Mouse (Mus musculus) urinary bladder, postnatal 14 days (tissue): ENCODE results near the gene Sgsm2.
A peak's percentile ranks its signal among the peaks of the same experiment; 100 is the strongest.
"Not testable (repeated sequence)": the region's sequence is repeated elsewhere in the genome, so short reads cannot be mapped to it uniquely, and the experiment has no call there.

Experiments used
- DNase-seq: peaks from one replicate; pipeline ENCODE4 v3.0.0; 2021; ENCODE audit warnings: low spot score

Gene Sgsm2

DNA sequence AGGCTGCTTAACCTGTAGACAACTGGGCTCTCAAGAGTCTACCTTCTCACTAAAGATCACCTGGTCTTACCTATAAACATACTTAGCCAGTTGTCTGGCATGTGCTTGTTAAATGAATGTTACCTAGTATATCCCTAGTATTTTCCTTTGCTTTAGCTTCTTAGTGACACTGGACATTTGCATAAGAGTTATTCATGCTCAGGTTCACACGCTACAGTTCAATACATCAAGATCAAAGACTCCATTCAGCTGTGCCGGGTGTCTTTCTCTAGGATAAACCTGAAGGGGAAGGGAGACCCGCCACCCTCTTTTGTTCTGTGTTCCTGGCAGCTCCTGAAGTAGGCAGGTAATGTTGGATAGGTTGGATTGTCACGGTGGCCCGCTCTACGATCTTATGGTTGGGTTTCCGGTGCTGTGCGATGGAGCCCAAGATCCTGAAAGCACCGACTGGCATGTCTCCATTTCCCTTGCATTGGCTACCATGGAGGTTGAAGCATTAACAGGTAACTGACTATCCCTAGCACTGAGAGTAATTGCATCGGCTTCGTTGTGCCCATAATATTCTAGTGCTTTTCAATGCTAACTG, 67.8 kb downstream of the Sgsm2 start:
- DNase-seq: no peak

DNA sequence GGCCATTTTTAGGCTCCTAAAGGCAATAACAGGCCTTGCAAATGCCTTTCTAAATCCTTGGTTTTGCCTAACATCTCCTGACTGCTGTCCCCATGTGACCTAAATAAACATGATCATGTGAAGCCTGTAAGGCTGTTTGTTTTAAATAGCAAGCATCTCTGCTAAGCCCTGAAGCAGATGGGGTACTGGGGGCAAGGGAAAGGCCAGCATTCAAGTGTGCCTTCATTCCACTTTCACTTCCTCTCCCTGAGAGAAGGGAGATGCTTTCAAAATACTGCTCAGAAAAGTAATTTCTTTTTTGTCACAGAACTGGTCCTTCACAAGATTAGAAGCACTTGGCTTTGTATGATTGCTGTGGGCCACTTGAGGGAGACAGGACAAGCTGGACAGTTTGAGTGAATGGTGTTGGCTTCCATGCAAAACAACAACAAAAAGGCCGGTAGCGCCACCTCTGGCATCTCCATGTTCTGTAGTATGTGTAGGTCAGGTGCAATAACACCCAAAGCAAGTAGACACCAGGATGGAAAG, 68.4 kb downstream of the Sgsm2 start:
- DNase-seq: no peak

DNA sequence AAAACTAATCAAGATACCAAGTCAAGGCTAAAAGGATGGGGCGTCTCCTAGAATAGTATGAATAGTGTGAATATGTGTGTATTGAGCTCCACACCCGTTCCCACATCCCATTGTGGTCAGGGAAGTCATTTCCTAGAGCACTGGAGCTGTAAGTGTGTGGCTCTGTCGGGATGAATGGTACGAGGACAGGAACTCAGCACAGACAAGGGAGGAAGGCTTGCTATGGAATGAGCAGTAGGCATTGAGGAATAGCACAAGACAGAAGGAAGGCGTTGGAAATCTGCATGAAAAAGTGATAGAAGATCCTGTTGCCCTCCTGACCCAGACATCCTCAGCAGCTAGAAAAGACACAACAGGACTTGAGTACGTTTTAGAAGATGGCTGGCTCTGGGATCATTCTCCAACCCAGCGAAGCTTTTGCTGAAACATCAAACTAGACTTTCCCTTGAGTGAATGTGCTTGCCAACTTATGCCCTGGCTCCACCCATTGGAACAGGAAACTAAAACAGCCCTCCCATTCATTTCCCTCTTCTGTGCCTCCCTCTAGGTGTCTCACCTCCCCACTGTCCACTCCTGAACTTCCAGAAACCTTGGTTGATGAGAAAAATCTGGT, 69.0 kb downstream of the Sgsm2 start:
- no peak for DNase-seq

DNA sequence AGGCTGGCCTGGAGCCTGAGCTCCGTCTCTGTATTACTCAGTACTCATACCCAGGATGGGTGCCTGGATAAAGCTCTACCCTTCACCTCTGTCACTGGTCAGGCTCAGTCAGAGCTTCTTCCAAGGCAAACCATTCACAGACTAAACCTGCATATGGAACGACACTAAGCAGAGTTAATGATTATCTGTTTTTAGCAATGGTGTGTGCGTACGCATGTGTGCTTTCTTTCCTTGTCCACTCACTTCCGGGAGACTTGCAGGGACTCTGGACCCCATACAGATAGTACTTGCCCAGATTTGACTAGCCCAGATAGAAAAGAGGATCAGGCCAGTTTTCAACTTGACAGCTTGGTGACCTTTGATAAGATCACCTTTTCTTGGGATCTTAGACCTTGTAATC, 70.2 kb downstream of the Sgsm2 start:
- no peak for DNase-seq

DNA sequence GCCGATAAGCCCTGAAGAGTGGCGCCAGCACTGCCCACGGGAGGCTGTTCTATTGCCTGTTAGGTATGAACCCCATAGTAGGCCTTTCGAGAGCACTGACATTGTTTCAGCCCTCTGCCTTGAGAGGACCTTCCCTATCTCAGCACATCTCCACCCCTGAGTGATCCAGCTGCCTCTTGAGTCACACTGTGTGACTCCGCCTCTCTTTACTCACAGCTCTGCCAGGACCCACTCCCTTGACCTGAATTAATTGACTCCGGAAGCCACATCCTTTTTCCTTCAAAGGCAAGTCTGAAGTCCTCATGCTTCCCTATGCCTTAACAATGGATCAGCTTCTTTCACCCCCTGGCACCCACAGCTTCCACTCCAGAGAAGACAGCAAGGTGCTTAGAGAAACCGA, 70.7 kb downstream of the Sgsm2 start:
- no peak for DNase-seq

DNA sequence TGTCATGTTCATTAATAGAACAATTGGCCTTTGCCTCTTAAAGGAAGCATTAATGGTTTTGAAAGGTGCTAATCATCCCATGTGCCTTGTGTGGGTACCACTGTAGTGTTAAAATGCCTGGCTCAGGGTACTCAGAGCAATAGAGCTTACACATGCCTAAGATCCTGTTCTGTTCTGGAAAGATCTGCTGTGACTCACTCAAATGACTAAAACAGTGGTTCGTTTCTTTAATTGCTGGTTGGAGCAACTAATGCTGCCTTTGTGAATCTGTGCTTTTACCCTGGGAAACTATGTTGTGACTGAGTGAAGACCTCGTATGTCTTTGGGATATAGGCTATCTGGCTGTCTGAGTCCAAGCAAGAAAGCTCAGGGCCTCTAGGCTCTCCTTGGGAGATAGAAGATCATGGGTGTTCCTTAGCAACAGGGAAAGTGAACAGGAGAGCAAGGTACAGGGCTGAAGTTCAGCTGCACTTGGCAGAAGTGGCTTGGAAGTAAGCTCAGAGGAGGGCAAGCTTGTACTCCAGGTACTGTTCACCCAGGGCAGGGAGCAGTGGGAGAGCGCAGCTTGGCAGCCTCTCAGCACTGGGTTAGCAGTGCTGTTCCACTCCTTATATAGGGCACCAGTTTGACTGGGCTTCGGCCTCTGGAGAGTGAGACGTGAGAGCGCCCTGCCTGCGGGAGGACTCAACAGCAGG, 74.0 kb downstream of the Sgsm2 start:
- DNase-seq: no peak

DNA sequence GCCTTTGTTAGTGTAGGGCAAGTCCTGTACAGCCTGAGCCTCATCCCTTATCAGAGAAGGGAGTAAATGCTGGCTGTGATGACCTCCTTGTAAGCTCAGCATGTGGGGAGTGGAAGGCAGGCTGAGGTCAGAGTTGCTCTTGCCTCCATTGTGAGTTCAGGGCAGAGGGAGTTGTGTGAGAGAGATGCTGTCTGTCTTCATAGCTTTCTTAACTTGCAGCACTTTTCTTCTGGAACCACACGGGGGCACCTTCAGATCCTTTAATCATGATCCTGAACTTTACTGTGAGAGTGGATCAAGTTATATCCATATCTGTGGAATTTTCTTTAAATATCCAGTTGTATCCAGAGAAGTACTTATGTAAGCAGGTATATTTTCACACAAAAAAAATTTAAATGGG, 75.4 kb downstream of the Sgsm2 start:
- no peak for DNase-seq

DNA sequence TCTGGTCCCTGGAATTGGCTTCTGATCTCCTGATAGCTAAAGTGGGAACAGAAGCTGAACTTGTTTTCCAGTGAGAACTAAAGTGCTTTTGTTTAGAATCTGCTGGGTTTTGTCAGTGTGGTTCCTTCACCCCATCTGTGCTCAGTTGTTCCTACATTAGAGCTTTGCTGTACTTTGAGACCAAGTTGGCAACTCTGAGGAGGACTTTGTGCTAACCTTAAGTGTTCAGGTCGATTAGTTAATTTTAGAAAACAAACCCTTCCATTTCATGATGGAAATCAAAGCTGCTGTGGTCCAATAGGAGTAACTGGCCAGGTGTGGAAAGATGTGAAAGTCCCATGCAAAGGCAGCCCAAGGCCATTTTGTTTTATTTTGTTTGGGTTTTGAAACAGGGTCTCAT, 75.9 kb downstream of the Sgsm2 start:
- no peak for DNase-seq

DNA sequence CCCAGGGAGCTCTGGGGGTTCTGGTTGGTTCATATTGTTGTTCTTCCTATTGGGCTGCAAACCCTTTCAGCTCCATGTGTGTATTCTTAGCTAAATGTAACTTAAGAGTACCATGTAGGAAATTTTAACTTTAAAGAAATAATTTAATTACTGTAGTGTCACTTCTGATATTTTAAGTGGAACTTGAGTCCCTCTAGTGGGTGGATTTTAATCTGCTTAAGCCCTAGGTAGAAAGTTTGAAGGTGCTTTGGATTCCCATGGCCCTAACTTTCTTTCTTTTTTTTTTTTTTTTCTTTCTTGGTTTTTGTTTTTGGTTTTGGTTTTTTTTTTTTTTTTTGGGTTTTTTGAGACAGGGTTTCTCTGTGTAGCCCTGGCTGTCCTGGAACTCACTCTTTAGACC, 81.1 kb downstream of the Sgsm2 start:
- no peak for DNase-seq

DNA sequence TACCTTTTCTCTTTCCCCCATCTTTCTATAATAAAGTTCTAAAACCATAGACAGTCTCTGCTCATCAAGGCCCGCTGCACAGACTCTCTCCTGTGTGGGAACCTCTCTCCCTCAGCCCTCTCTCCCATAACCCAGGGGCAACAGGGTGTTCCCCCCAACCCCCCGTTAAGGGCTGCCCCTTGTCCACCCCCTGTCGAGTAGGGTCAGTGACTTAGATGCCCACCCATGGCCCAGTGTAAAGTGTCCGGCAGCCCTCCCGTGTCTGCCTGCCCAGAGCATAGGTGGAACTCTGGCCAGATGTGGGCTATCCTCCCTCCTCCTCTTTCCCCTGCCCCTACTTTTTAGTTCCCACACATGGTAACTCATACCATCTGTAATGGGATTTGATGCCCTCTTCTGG, 85.3 kb downstream of the Sgsm2 start:
- no peak for DNase-seq

DNA sequence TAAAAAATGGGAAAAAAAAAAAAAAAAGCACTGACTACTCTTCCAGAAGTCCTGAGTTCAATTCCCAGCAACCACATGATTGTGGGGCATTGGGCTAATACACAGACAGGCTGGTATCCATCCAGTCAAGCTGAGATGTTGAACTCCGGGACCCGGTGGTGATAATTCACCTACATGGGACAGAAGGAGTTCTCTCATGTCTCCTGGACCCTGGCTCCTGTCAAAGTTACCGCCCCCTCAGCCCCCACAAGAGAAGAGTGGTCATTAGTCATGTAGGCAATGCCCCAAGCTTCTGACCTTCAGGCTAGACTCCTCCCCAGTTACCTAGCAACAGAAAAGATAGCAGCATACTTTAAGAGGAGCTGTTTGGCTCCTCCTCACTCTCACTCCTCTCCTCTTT, 85.8 kb downstream of the Sgsm2 start:
- DNase-seq: not testable (repeated sequence)

DNA sequence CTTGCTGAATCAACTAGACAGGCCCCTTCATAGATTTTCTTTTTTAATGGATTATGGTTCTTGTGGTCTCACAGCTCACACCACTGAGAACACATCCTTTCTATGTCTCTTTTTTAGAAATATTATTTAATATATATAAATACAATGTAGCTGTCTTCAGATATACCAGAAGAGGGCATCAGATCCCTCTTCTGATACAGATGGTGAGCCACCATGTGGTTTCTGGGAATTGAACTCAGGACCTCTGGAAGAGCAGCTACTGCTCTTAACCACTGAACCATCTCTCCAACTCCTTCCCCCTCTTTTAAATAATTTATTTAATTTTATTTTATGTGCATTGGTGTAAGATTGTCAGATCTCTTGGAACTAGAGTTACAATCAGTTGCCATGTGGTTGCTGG, 86.7 kb downstream of the Sgsm2 start:
- no peak for DNase-seq

DNA sequence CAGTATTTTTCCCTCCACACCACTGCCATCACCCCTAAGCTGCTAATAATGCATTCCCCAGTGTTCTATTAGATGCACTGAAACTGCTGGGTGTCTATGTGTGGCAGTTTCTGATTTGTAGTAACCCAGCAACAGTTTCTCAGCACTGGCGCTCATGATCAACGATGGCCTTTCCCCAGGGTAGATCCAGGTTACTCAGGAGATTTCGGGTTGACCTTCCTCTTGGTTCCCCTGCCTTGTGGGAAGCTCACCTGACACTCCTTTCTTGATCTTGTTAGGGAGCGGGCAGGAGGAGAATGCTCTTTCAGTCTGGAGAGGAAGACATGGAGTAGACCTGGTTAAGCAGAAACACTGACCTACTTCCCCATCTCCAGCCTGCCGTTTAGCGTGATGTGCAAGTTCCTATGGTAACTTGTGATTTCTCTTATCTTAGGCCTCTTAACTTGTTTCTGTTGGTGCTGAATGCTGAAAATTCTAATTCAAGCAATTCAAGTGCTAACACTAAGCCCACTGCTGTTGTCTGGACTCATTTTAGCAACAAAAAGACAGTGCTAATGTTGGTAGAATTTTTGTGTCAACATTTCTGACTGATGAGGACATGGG, 88.5 kb downstream of the Sgsm2 start:
- no peak for DNase-seq

DNA sequence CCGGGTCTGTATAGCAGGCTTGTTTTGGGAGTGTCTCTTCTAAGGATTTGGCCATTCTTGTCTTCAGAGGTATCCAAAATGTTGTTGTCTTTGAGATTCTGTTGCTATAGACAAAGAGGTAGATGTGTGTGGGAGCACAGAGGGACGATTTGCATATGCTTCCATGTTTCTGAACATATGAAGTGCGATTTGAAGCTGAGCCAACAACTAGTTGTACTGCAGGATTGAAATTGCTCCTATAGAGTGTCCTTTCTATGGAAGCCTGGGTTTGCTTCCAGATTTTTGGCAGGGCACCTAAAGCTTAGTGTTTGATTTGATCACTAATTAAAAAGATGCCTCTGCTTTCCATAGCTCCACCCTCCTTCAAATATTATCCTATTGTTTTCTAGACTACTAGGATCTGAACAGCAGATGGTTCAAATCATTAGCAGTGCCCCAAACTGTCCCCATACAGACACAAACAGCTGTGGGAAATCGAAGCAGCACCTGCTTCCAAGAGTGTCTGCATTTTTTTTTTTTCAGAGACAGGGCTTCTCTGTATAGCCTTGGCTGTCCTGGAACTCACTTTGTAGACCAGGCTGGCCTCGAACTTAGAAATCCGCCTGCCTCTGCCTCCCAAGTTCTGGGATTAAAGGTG, 89.5 kb downstream of the Sgsm2 start:
- no peak for DNase-seq

DNA sequence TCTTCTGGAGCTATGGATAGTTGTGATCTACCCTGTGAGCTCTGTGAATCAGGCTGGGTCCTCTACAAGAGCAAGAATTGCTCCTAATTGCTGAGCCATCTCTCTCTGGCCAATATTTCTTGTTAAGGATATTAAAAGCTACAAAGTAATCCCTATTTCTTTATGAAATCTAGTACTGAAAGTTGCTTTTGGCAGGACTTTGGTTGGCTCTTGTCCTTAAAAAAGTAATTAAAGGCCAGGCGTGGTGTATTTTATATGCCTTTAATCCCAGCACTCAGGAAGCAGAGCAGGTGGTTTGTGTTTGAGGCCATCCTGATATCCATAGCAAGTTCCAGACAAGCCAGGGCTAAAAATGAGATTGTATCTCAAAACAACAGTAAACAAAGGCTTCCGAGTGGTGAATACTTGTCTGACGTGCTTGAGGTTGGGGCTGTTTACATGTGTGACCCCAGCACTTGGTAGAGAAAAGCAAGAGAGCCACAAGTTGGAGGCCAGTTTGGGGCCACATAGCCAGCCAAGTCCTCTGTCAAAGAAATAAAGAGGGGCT, 92.7 kb downstream of the Sgsm2 start:
- peak; percentile 20 for DNase-seq

DNA sequence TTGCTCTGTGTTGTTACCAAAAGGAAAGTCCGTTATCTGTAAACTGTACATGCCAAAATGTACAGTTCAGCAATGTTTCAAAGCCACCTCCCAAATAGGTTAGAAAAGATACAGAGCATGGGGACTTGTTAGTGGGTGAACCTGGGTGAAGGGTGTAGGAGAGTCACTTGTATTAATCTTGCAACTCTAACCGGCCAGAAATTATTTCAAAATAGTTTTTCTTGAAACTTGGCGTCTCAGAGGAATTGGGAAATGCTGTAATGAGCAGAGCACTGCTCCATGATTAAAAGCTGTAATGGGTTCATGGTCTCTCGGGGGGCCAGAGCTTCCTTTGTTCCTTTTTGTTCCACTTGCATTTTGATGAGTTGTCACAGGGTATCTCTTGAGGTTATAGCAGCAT, 96.2 kb downstream of the Sgsm2 start:
- DNase-seq: no peak
